Mouse (Mus musculus) MEL (cell line): ENCODE measurements around the gene Cmtm3.

Experiments used
- BHLHE40 ChIP-seq: IDR thresholded peaks from 2 replicates; pipeline ENCODE4 v1.6.1; 2012; ENCODE audit warnings: low read depth, mild to moderate bottlenecking, inconsistent platforms, low read length, improper control_type of control experiment, borderline replicate concordance
- CHD2 ChIP-seq: IDR thresholded peaks from 2 replicates; pipeline ENCODE4 v1.6.1; 2011; ENCODE audit warnings: low read length, improper control_type of control experiment
- EP300 ChIP-seq, 2 experiments: IDR thresholded peaks; 2 replicates each; pipeline ENCODE4 v1.6.1; 2011; ENCODE audit warnings: improper control_type of control experiment in 2 of 2, low read length in 2 of 2, low read depth in 1 of 2, mild to moderate bottlenecking in 1 of 2
- GABPA ChIP-seq: IDR thresholded peaks from 2 replicates; pipeline ENCODE4 v1.6.1; 2012; ENCODE audit warnings: low read depth, mild to moderate bottlenecking, inconsistent platforms, low read length, improper control_type of control experiment, moderate library complexity
- MXI1 ChIP-seq: IDR thresholded peaks from 2 replicates; pipeline ENCODE4 v1.6.1; 2011; ENCODE audit warnings: mild to moderate bottlenecking, low read depth, low read length, improper control_type of control experiment
- POLR2A ChIP-seq, 2 experiments: IDR thresholded peaks; 2 replicates each; pipeline ENCODE4 v1.6.1; 2011 to 2012; ENCODE audit warnings: low read length in 2 of 2, mild to moderate bottlenecking in 2 of 2, control low read depth in 1 of 2, improper control_type of control experiment in 1 of 2, low read depth in 1 of 2, moderate library complexity in 1 of 2; ENCODE audit not compliant: control insufficient read depth in 1 of 2, insufficient read depth in 1 of 2, poor library complexity in 1 of 2
- RAD21 ChIP-seq: IDR thresholded peaks from 2 replicates; pipeline ENCODE4 v1.6.1; 2011; ENCODE audit warnings: mild to moderate bottlenecking, low read depth, low read length, improper control_type of control experiment
- TAL1 ChIP-seq: IDR thresholded peaks from 2 replicates; pipeline ENCODE4 v1.6.1; 2012; ENCODE audit warnings: mild to moderate bottlenecking, inconsistent platforms, low read length, moderate library complexity, mixed read lengths
- ZKSCAN1 ChIP-seq: IDR thresholded peaks from 2 replicates; pipeline ENCODE4 v1.6.1; 2012; ENCODE audit warnings: low read depth, mild to moderate bottlenecking, inconsistent platforms, low read length, improper control_type of control experiment, moderate library complexity

DNA sequence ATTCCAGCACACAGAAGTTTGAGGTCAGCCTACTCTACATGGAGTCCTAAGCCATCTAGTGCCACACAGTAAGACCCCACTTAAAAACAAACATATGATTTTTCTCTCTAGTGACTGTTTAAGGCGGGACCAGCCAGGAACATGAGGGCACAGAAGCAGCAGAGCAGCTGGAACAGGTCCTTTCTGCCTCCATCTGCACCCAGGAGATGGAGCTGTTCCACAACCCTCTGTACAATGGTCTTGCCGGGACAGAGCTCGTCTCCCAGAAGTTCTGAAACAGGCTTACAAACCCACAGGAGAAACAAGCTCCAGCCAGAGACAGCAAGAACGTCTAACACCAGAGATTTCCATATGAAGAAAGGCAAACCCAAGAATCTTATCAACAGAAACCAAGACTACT is 25.9 kb upstream of the Cmtm3 start:
- TF ChIP-seq EP300 (IDR thresholded peaks at IDR 0.05; ENCODE audit: low read depth in 1 of 2, low read length in 2 of 2) (no peak), ZKSCAN1 (no peak), POLR2A (IDR thresholded peaks at IDR 0.05; ENCODE audit: control insufficient read depth in 1 of 2, insufficient read depth in 1 of 2, low read depth in 1 of 2, low read length in 2 of 2, poor library complexity in 1 of 2) (no peak), CHD2 (no peak), TAL1 (no peak), MXI1 (no peak), RAD21 (no peak), GABPA (no peak), BHLHE40 (no peak)
